Mouse (Mus musculus) cerebellum, postnatal 10 days (tissue): ENCODE measurements at regions not wholly inside any gene's neighbourhood (a gene's known extent, or its start where the extent isn't known, plus 50 kb on each side); places are given as distances from the start of the nearest gene placed in this dataset.

Experiments
- DNase-seq, 2 experiments: peaks; one replicate each; pipeline ENCODE4 v3.0.0; 2021; ENCODE audit warnings: mixed read lengths in 2 of 2

- peak; percentile 2 to 5 for DNase-seq
These were observed 1159.8 kb upstream of the Luzp2 start for GRCm38 (mm10) chr7:53675519-53675918.
